Mouse (Mus musculus) myocyte (in vitro differentiated cells): ENCODE results near the gene Trpc5.

Experiments
- E2F4 ChIP-seq: IDR thresholded peaks from one replicate; pipeline ENCODE4 v1.6.1; 2011; ENCODE audit warnings: mild to moderate bottlenecking, control low read depth, moderate library complexity; ENCODE audit not compliant: insufficient read depth
- MAX ChIP-seq: IDR thresholded peaks from one replicate; pipeline ENCODE4 v1.6.1; 2011; ENCODE audit warnings: low read depth, mild to moderate bottlenecking, control low read depth
- POLR2A ChIP-seq: IDR thresholded peaks from one replicate; pipeline ENCODE4 v1.6.1; 2011; ENCODE audit warnings: low read depth, mild to moderate bottlenecking, control low read depth, moderate library complexity; ENCODE audit not compliant: insufficient read length
- POLR2AphosphoS2 ChIP-seq: IDR thresholded peaks from one replicate; pipeline ENCODE4 v1.6.1; 2011; ENCODE audit warnings: low read depth, control low read depth; ENCODE audit not compliant: insufficient read length
- REST ChIP-seq: IDR thresholded peaks from one replicate; pipeline ENCODE4 v1.6.1; 2011; ENCODE audit warnings: mild to moderate bottlenecking, control low read depth, moderate library complexity; ENCODE audit not compliant: insufficient read depth, insufficient read length
- TCF12 ChIP-seq: IDR thresholded peaks from one replicate; pipeline ENCODE4 v1.6.1; 2011; ENCODE audit warnings: mild to moderate bottlenecking, control low read depth; ENCODE audit not compliant: poor library complexity, insufficient read depth, severe bottlenecking
- USF1 ChIP-seq: IDR thresholded peaks from one replicate; pipeline ENCODE4 v1.6.1; 2011; ENCODE audit warnings: low read depth, mild to moderate bottlenecking, control low read depth, moderate library complexity

- TF ChIP-seq E2F4 = no peak
- no peak for TF ChIP-seq TCF12
- no peak for TF ChIP-seq MAX
- TF ChIP-seq POLR2A = no peak
- no peak for TF ChIP-seq REST
- TF ChIP-seq USF1 = no peak
- no peak for TF ChIP-seq POLR2AphosphoS2
Measured at GRCm38 (mm10) chrX:144423848-144424247, 264.1 kb downstream of the Trpc5 start.
